Mouse (Mus musculus): Measurements from ENCODE around the gene Vsig10.
"Not testable (repeated sequence)": the region's sequence is repeated elsewhere in the genome, so short reads cannot be mapped to it uniquely, and the experiment has no call there.

Gene Vsig10

DNA sequence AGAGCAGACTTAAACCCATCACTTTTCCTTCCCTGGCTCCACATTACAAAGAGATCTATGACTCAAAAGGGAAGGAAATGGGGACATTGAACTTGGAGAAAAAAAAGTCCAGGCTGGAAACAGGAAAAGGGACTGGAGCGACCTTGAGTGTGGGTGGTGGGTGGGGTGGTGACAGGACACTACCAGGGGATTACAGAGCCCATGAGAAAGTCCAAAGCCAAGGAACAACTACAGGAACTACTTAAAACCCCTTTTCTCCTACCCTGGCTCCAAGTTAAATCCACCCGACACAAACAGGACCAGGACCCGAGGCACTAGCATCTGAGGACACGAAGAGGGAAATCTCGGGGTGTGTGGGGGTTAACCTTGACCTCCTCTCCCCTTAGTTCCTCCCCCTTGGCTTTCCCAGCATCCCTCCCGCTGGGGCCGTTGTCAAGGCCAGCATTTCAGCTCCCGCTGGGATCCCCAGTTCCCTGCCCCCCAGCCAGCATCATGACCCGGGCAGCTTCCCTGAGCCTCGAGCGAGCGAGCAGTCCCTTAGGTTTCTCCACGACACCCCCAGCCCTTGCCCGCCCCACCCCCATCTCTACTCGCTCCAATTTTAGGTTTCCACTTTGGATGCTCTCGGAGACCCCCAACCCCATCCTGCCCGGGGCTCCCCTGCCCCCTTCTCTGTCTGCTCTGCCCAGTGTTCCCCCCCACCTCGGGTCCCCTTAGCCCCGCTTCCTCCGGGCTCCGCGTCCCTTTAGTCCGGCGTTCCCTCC is 37.7 kb downstream of the Vsig10 start:
- DNase-seq: peak; percentile 53

GRCm38 (mm10) chr5:117357129-117357477 is 38.2 kb downstream of the Vsig10 start, which contains the start of gene Wsb2:
Gene Wsb2 (plus strand): TSS chr5:117357304.
- DNase-seq: peak; percentile 73

- peak; percentile 38 for DNase-seq
Measured at GRCm38 (mm10) chr5:117357478-117358247, 38.8 kb downstream of the Vsig10 start.

GRCm38 (mm10) chr5:117358248-117358630 is 39.4 kb downstream of the Vsig10 start:
- DNase-seq: no peak

DNA sequence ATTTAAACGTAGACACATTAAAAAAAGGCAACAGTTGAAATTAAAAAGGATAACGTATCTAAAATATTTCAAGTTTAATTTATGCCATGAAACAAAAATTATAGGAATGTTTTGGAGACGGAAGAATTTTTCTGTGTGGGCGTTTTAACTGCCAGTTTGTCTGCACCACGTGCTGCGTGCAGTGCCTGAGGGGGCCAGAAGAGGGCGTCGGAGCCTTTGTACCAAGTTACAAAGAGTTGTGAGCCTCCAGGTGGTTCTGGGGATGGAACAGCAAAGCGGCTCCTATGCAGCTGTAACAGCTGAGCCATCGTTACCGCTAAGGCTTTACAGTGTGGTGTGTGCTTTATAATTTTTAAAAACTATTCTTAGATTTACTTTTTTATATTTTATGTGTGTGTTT is 39.8 kb downstream of the Vsig10 start:
- DNase-seq: peak; percentile 46

GRCm38 (mm10) chr5:117359497-117360227 is 40.8 kb downstream of the Vsig10 start:
- DNase-seq: no peak

- no peak for DNase-seq
Measured at GRCm38 (mm10) chr5:117360228-117360515, 41.3 kb downstream of the Vsig10 start.

GRCm38 (mm10) chr5:117360631-117361541 is 42.0 kb downstream of the Vsig10 start:
- no peak for DNase-seq

- no peak for DNase-seq
Measured at GRCm38 (mm10) chr5:117361590-117361989, 42.7 kb downstream of the Vsig10 start.

GRCm38 (mm10) chr5:117363066-117363782 is 44.3 kb downstream of the Vsig10 start:
- peak; percentile 29 for DNase-seq

- DNase-seq: no peak
Measured at GRCm38 (mm10) chr5:117364821-117365220, 45.9 kb downstream of the Vsig10 start.

DNA sequence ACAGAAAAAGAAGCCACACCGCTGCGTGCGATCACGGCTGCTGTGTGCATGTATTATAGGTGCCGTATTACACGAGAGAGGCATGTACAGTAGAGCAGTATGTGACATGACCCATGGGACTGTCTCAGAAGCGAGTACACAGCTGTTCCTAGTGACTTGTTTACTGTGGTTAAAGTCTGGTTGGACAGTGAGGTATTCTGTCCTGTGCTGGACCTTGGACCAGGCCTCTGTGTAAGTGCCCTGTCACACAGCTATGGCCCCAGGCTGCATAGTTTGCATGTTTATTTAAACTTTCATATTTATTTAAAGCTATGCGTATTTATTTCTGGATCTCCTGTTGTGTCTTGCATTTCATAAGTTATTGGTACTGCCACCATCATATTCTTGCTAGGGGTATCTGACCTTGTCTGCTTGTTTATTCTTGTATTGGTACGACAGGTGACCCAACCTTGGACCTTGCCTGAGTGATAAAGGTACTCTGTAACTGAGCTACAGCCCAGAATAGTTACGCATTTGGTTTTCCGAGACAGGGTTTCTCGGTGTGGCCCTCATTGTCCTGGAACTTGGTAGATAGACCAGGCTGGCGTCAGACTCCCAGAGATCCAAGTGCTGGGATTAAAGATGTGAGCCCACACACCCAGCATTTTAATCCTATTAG is 47.1 kb downstream of the Vsig10 start:
- DNase-seq: no peak

GRCm38 (mm10) chr5:117367206-117367605 is 48.3 kb downstream of the Vsig10 start:
- no peak for DNase-seq

DNA sequence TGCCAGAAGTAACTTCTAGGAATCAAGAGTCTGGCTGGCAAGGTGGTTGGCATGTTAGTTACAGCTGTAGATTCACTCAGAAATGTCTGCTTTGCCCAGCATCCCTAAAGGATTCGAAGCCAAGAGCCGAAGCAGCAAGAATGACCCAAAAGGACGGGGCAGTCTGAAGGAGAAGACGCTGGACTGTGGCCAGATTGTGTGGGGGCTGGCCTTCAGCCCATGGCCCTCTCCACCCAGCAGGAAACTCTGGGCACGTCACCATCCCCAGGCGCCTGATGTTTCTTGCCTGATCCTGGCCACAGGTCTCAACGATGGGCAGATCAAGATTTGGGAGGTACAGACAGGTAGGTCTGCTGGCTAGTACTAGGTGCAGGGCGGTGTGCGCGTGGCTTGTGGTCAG is 51.7 kb downstream of the Vsig10 start:
- DNase-seq: no peak

DNA sequence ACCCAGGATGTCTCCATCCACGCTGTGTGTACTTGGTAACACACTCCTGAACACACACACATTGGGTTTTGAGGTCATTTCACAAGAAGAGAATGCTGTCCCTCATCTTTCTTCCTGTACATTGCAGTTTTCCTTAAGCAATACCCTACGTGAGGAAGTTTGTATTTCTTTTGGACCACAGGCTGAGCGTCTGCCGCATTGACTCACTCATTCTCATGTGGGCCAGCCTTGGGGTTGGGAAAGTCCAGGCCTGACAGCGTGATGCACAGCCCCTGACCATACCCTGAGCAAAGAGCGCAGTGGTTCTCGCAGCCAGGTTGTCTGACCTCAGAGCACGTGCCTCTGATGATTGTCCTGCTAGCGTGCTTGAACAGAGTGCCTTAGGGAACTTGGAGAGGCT is 54.5 kb downstream of the Vsig10 start:
- no peak for DNase-seq

DNA sequence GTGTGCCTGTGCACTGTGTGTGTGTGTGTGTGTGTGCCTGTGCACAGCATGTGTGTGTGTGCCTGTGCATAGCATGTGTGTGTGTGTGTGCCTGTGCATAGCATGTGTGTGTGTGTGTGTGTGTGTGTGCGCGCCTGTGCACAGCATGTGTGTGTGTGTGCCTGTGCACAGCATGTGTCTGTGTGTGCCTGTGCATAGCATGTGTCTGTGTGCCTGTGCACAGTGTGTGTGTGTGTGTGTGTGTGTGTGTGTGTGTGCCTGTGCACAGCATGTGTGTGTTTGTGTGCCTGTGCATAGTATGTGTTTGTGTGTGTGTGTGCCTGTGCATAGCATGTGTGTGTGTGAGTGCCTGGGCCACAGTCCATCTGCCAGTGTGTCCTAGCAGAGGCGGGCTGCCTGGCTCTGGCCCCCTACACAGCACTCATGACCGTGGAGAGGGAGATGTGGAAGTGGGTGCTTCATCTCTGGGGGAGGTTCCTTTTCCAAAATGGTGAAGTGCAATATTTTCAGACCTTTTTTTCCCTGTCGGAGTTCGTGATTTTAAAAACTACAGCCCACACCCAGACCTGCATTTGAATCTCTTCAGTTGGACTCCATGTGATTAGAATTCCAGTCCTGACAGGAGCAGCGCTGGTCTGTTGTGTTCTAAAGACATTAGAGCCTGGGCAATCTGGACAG is 55.6 kb downstream of the Vsig10 start:
- no peak for DNase-seq

DNA sequence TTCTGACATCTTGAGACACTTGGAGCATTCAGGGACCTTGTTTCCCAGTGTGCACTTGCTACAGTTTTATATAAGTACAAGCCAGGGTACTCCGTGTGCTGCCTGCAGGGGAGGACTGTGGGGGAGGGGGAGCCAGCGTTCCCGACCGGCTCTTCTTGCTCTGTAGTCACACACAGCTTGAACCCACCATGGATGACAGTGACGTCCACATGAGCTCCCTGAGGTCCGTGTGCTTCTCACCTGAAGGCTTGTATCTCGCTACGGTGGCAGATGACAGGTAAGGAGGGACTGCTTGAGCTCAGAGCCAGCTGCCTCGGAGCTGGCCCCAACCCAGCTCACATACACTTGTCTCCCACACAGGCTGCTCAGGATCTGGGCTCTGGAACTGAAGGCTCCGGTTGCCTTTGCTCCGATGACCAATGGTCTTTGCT is 57.5 kb downstream of the Vsig10 start:
- no peak for DNase-seq

DNA sequence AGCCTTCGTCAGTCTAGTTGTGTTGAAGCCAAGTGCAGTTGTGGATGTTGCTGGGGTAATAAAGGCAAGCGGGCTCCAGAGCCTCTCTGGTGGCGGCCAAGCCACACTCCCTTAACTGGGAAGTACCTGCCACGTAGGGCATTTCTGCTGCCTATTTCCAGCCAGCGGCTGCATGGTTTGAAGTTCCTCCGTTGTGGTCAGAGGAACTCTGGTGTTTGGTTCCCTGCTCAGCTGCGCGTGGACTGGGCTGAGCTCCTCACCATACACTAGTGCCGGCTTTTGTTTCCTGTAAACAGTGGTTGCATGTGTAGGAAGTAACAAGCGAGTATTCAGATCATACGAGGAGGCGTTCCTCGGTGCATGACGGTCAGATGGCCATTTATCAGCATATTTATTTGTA is 58.8 kb downstream of the Vsig10 start:
- DNase-seq: not testable (repeated sequence)

- DNase-seq: no peak
Measured at GRCm38 (mm10) chr5:117380199-117380598, 61.3 kb downstream of the Vsig10 start.

DNA sequence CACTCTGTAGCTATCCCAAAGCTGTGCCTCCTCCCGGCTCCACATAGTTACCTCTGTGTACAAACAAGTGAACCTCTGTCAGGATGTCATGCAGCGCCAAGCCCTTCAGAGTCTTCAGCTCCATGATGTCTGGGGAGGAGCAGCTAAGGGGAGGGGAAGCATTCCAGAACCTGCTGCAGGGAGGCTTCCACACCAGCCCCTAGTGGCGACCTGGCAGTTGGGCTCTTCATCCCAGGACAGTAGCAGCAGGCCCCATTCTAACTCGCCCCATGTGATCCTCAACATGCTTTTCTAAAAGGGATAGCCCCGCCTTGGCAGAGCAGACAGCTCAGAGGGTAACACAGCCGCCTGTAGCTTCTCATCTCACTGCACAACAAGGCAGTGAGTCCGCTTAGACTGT is 62.9 kb downstream of the Vsig10 start:
- no peak for DNase-seq

DNA sequence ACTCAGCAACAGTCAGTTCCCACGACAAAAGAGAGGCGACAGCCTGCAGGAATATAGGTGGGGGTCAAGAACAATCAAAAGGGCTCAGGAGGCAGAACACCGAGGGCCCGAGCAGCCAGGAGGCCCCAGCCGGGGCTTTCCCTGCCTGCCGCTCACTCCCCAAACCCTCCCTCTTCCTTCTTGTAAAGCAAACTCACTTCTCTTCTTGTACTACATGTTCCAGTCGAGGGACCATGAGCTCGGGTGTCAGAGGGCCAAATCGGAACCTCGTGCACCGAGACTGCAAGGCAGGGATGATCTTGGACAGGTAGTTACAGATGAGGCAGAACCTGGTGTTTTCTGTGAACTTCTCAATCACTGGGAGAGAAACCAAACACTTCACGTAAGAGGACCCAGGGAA is 64.3 kb downstream of the Vsig10 start:
- no peak for DNase-seq
